Mouse (Mus musculus) midbrain, postnatal 0 days (tissue): ENCODE measurements at regions not wholly inside any gene's neighbourhood (a gene's known extent, or its start where the extent isn't known, plus 50 kb on each side); places are given as distances from the start of the nearest gene placed in this dataset.
"Not testable (repeated sequence)": the region's sequence is repeated elsewhere in the genome, so short reads cannot be mapped to it uniquely, and the experiment has no call there.

Source experiments
- ATAC-seq: fragments of 200-750 bp; cut with Nextera tagmentation; 2 replicates; pipeline ENCODE4 v1.8.0; 2017; ENCODE audit warnings: moderate number of reproducible peaks, mild to moderate bottlenecking, moderate TSS enrichment, moderate library complexity; ENCODE audit not compliant: low FRiP score
- DNase-seq: peaks from one replicate; pipeline ENCODE4 v3.0.0-alpha.2; 2015; ENCODE audit warnings: low spot score
- H3K27ac ChIP-seq: fragments of 300-500 bp; sonication (generic); 2 replicates; pipeline ENCODE4 v1.5.1; 2014; ENCODE audit warnings: low read depth, mild to moderate bottlenecking, low read length, mixed read lengths
- H3K27me3 ChIP-seq: fragments of 300-500 bp; sonication (generic); 2 replicates; pipeline ENCODE4 v1.6.1; 2014; ENCODE audit warnings: low read length, control low read depth, mixed read lengths; ENCODE audit not compliant: insufficient read depth
- H3K36me3 ChIP-seq: fragments of 300-500 bp; sonication (generic); 2 replicates; pipeline ENCODE4 v1.6.1; 2014; ENCODE audit warnings: low read length, control low read depth, mixed read lengths; ENCODE audit not compliant: insufficient read depth
- H3K4me1 ChIP-seq: fragments of 300-500 bp; sonication (generic); 2 replicates; pipeline ENCODE4 v1.6.1; 2014; ENCODE audit warnings: mild to moderate bottlenecking, control low read depth, antibody characterized with exemption, low read length, mixed read lengths; ENCODE audit not compliant: insufficient read depth
- H3K4me2 ChIP-seq: fragments of 300-500 bp; sonication (generic); 2 replicates; pipeline ENCODE4 v1.6.1; 2014; ENCODE audit warnings: low read depth, mild to moderate bottlenecking, low read length, mixed read lengths; ENCODE audit not compliant: poor library complexity, severe bottlenecking
- H3K4me3 ChIP-seq: fragments of 300-500 bp; sonication (generic); 2 replicates; pipeline ENCODE4 v1.5.1; 2014; ENCODE audit warnings: low read depth, mild to moderate bottlenecking, low read length, moderate library complexity
- H3K9ac ChIP-seq: fragments of 300-500 bp; sonication (generic); replicated peaks from 2 replicates; pipeline ENCODE4 v1.6.1; 2014; ENCODE audit warnings: mild to moderate bottlenecking, low read length, moderate library complexity, mixed read lengths; ENCODE audit not compliant: poor library complexity, severe bottlenecking
- H3K9me3 ChIP-seq: fragments of 300-500 bp; sonication (generic); 2 replicates; pipeline ENCODE4 v1.6.1; 2016; ENCODE audit warnings: low read length, control low read depth
- CTCF ChIP-seq: IDR thresholded peaks from 2 replicates; pipeline ENCODE4 v1.5.1; 2016; ENCODE audit warnings: antibody characterized with exemption, mild to moderate bottlenecking
- WGBS: fragments of 180-500 bp; shearing (Covaris S2); extraction: QIAGEN DNeasy Blood & Tissue Kit; methylation state at CpG from one replicate; pipeline ENCODE4 v1.1.7; 2014; 5-methylcytosine and 5-hydroxymethylcytosine counted together

DNA sequence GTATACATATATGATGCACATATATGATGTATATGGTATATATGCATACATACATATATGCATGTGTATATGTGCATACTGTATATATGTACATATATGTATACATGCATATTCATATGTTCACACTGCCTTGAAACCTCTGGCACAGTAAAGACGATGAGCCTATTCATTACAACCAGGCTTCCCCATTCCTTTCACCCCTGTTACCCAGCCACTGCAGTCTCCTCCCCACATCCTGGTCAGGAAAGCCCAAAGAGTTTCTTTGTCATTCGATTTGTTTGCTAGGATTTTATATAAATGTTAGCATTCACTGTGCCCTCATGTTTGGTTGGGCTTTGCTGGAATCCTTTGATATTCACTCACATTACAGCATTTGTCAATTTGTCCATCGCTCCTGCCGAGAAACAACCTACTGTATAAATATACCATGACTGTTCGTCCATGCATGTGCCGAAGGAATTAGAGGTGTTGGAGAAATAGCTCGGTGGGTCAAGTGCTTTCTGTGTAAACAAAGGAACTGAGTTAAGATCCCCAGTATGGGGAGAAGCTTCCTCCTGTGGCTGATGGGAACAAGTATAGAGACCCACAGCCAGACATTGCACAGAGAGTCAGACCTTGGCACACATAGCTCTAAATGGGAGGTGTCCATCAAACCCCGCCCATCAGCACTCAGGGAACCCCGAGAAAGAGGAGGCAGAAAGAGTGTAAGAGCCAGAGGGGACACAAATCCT, 81.0 kb upstream of the Dars start:
- Histone ChIP-seq H3K36me3 (no peaks in the 10 kb centered on the region), H3K9me3 (no peaks in the 10 kb centered on the region), H3K4me3 (no peak overlapping the region), H3K27ac (no peak overlapping the region), H3K27me3 (no peaks in the 10 kb centered on the region), H3K4me2 (no peak overlapping the region), H3K9ac (no peak overlapping the region), H3K4me1 (no peaks in the 10 kb centered on the region; the same call in 1 of the 2 replicates)
- no peak for TF ChIP-seq CTCF
- WGBS = 68% methylated on average over 9 of the region's 9 CpGs
- DNase-seq = no peak
- no peak for ATAC-seq

GRCm38 (mm10) chr1:128492251-128492650, 75.1 kb upstream of the Dars start:
- ATAC-seq = no peak
- TF ChIP-seq CTCF = no peak
- H3K4me2 ChIP-seq = no peak overlapping the region
- no peaks in the 10 kb centered on the region for H3K27me3 ChIP-seq
- DNase-seq = no peak
- H3K36me3 ChIP-seq = no peaks in the 10 kb centered on the region
- no peak overlapping the region for H3K4me3 ChIP-seq
- WGBS = 97% methylated on average over 2 of the region's 2 CpGs
- H3K4me1 ChIP-seq = no peaks in the 10 kb centered on the region
- no peak overlapping the region for H3K9ac ChIP-seq
- H3K27ac ChIP-seq = no peak overlapping the region
- H3K9me3 ChIP-seq = no peaks in the 10 kb centered on the region

GRCm38 (mm10) chr1:128487181-128487580, 70.0 kb upstream of the Dars start:
- not testable (repeated sequence) for H3K4me2 ChIP-seq, H3K4me1 ChIP-seq, H3K4me3 ChIP-seq, H3K27me3 ChIP-seq, DNase-seq, H3K27ac ChIP-seq, ATAC-seq, H3K9me3 ChIP-seq, H3K36me3 ChIP-seq, H3K9ac ChIP-seq
- 83% methylated on average over 3 of the region's 4 CpGs for WGBS

DNA sequence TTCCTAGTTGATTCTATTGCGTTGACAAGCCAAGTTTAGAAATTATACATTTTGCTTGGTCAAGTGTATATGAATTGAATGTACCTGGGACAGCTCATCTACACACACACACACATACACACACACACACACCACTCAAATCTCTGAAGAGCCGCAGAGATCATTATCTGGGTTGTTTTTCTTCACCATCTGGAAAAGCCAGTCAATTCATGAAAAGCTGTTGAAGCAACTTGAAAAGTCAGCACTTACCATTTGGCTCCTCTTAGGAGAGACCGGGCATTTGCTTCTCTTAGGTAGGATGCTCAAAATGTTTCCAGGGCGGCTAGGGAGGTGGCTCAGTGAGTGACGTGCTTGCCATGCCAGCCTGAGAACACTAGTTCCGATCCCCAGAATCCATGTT, 61.2 kb upstream of the Dars start:
- WGBS = 94% methylated on average over 6 of the region's 6 CpGs
- DNase-seq = no peak
- H3K9ac ChIP-seq = no peak overlapping the region
- no peaks in the 10 kb centered on the region for H3K36me3 ChIP-seq
- H3K9me3 ChIP-seq = no peaks in the 10 kb centered on the region
- no peak overlapping the region for H3K4me2 ChIP-seq
- ATAC-seq = no peak
- TF ChIP-seq CTCF = no peak
- H3K27ac ChIP-seq = no peak overlapping the region
- no peak overlapping the region for H3K4me3 ChIP-seq
- H3K4me1 ChIP-seq = no peaks in the 10 kb centered on the region
- no peaks in the 10 kb centered on the region for H3K27me3 ChIP-seq

- no peak for TF ChIP-seq CTCF
- WGBS = 89% methylated on average over 2 of the region's 2 CpGs
- Histone ChIP-seq H3K36me3 (no peaks in the 10 kb centered on the region), H3K4me3 (no peak overlapping the region), H3K27me3 (no peaks in the 10 kb centered on the region), H3K9ac (no peak overlapping the region), H3K9me3 (no peaks in the 10 kb centered on the region), H3K4me1 (peaks cover 4% of the 10 kb centered on the region), H3K27ac (no peak overlapping the region), H3K4me2 (no peak overlapping the region)
- DNase-seq (no peak), ATAC-seq (no peak)
These were observed 60.5 kb upstream of the Dars start for GRCm38 (mm10) chr1:128477653-128478052.

GRCm38 (mm10) chr1:128472713-128473230, 55.6 kb upstream of the Dars start:
- peak overlapping the region; percentile 29 for H3K4me3 ChIP-seq
- H3K4me1 ChIP-seq = peaks cover 6% of the 10 kb centered on the region
- no peaks in the 10 kb centered on the region for H3K9me3 ChIP-seq
- H3K9ac ChIP-seq = peak overlapping the region; percentile 59; the same call in 1 of the 2 replicates
- H3K27ac ChIP-seq = peak overlapping the region; percentile 83
- ATAC-seq (no peak), DNase-seq (no peak)
- WGBS = 6% methylated on average over 15 of the region's 15 CpGs
- no peaks in the 10 kb centered on the region for H3K36me3 ChIP-seq
- no peak for TF ChIP-seq CTCF
- H3K4me2 ChIP-seq = peak overlapping the region; percentile 56
- H3K27me3 ChIP-seq = no peaks in the 10 kb centered on the region
